Mouse (Mus musculus) left cerebral cortex, adult 11 months (tissue): ENCODE measurements around the gene Edc4.

ENCODE experiments used
- DNase-seq: peaks from one replicate; pipeline ENCODE4 v3.0.0; 2022; ENCODE audit warnings: low spot score

Edc4 gene

GRCm38 (mm10) chr8:105874301-105874700, 6.4 kb upstream of the Edc4 start:
- DNase-seq = no peak

DNA sequence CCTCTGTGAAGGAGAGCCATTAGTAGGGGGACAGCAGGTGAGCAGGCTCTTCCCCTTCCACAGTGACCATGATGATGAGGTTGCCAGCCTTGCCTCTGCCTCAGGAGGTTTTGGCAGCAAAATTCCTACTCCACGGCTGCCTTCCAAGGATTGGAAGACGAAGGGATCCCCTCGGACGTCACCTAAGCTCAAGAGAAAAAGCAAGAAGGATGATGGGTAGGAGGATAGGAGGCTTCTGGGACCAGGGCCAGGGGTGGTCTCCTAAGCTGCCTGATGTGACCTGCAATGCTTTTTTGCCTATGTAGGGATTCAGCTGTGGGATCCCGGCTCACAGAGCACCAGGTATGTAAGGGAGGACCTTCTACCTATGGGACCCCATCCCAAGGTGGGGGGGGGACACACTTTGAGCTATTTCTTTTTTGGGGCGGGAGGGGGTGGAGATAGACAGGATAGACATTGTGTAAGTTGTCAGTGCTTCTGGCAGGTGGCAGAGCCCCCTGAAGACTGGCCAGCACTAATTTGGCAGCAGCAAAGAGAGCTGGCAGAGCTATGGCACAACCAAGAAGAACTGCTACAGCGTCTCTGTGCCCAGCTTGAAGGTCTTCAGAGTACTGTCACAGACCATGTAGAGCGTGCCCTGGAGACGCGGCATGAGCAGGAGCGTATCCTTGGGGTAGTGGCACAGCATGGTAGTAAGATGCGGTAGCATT, 9.2 kb downstream of the Edc4 start:
- DNase-seq = no peak

- no peak for DNase-seq
Observed at GRCm38 (mm10) chr8:105890870-105891269, 10.2 kb downstream of the Edc4 start.

- DNase-seq = no peak
Observed at GRCm38 (mm10) chr8:105892432-105892831, 11.8 kb downstream of the Edc4 start.

DNA sequence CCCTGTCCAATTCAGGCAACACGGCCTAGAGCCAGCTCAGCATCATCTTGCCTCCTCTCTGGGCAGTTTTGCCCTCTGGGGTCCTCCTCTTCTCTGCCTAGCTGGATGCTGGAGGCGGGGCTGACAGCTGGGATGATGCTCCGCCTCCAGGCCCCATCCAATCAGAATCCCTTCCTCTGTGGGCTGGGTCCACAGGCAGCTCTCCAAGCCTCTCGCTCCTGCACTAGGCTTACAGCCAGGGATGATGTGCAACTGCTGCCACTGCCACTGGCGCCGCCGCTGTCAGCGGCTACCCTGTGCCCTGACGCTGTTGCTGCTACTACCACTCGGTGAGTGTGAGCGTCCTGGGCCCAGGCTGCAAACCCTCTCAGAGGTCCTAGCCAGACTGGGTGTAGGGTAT, 12.7 kb downstream of the Edc4 start, which contains the start of gene Nrn1l:
Gene Nrn1l (plus strand): TSS at position 229 of the 400 bp plus-strand sequence.
- DNase-seq = peak; percentile 83

GRCm38 (mm10) chr8:105897801-105898480, 17.3 kb downstream of the Edc4 start:
- DNase-seq = no peak

DNA sequence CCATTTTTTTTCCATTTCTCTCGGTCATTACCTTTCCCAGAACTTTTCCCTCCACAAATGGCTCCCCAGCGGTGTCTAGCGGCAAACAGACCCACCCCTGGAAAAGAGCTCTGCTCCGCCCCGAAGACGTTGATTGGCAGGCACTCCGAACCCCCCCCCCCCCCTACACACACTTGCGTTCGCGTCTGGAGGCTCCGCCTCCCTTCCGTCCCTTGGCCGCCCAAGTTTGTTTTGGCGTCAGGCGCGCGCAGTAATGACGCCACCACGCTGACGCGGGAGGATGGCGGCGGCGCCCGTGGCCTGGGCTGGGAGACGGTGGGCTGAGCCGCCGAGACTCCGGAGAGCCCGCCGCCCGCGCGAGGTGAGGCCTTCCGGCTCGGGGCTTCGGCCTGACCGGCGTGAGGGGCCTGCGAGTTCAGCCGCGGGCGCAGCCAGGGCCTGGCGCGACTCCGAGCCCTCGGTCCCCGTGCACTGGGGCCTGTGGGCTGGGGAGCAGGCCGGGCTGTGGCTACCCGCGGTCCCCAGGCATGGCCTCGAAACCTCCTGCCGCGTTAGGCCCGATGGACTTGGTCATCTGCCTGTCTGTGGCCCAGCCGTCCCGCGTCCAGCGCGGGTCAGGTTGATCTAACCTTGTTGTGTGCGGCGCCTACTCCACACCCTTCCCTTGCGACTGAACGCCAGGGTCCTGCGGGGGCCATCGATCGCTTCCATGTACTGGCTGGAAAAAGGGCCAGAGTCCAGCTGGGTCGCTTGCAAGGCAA, 19.7 kb downstream of the Edc4 start, which contains the start of gene Pskh1:
Gene Pskh1 (plus strand): TSS at position 262 of the 761 bp plus-strand sequence.
- DNase-seq = peak; percentile 82

DNA sequence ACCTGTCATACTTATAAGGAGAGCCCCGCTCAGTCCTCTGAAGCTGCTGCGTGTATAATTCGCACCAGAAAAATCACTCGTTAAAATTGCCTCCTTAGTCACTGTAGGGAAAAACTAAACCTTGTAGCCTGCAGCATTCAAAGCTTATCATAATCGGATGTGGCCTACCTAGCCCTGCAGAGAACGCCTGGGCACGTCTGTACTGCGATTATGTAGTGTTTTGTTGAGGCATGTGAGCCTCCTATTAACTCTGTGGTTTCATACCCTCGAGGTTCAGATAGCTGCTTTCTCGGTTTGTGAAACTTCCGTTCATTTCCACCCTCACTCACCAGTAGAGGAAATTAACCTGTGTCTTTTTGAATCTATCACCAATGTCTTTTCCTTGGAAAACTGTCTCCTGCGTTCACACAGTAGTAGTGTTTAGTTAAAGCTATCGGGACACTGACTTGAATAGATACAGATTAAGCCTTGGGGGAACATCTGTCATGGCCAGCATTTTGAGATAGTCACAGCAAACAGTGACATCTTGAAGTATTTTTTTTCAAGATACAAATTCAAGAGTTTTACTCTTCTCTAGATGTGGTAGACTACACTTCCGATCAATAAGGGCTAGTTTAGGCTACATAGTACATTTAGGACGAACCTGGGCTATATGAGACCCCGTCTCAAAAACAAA, 20.4 kb downstream of the Edc4 start:
- DNase-seq = no peak

GRCm38 (mm10) chr8:105919390-105919789, 38.7 kb downstream of the Edc4 start:
- no peak for DNase-seq

DNA sequence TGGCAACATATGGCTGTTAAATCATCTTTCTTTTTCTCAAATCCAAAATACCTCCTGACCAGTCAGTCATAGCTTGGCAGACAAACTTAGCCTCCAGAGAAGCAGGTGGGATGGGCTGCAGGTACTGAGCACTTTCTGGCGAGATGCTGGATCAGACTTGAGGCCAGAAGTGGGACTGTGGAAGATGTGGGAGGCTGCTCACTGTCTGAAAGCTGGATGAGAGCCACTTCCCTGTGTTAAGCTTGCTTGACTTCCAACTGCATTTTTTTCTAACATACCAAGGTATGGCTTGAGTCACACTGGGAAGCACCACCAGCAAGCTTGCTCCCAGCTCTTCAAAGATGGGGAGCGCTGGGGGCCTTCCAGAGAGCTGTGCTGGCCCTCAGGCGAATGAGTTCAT, 44.4 kb downstream of the Edc4 start:
- DNase-seq = no peak

GRCm38 (mm10) chr8:105930602-105931001, 49.9 kb downstream of the Edc4 start:
- peak; percentile 56 for DNase-seq

DNA sequence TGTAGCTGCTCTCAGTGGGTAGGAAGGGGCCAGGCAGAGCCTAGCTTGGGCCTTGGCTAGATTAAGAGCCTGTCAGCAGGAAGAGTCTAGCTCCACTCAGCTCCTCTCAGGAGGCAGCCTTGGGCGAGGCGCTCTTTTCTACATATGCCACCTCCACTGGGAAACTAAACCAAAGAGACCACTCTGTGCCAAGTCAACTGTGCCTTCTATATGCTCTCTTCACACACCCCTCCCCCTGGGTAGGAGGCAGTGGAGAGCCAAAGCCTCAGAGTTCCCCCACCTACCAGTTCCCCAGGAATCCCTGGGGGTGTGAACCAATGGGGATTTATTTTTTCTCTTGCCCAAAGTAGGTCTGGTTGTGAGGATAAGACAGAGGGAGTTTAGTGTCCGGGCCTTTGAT, 50.6 kb downstream of the Edc4 start:
- no peak for DNase-seq

GRCm38 (mm10) chr8:105932525-105932924, 51.8 kb downstream of the Edc4 start:
- no peak for DNase-seq

GRCm38 (mm10) chr8:105933762-105934161, 53.1 kb downstream of the Edc4 start, which contains the start of gene Ctrl:
Gene Ctrl, minus strand, starts transcription at chr8:105933862.
- no peak for DNase-seq

DNA sequence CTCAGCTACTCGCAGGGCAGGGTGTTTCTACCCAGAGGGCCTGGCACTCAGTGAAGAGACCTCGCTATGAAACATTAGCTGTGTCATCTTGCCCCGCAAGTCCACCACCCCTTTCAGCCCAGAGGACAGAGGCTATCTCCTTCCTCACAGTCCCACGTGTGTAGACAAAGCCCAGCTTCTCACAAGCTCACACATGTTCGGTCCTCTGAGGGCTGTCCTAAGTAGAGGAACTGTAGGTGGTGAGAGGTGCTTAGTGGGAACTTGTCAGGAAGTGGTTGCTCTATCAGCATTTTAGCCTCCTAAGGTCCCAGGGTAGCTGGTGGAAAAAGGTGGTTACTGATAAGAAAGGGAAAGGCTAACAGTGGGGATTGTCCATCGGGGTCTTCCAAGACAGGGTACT, 54.4 kb downstream of the Edc4 start:
- no peak for DNase-seq

DNA sequence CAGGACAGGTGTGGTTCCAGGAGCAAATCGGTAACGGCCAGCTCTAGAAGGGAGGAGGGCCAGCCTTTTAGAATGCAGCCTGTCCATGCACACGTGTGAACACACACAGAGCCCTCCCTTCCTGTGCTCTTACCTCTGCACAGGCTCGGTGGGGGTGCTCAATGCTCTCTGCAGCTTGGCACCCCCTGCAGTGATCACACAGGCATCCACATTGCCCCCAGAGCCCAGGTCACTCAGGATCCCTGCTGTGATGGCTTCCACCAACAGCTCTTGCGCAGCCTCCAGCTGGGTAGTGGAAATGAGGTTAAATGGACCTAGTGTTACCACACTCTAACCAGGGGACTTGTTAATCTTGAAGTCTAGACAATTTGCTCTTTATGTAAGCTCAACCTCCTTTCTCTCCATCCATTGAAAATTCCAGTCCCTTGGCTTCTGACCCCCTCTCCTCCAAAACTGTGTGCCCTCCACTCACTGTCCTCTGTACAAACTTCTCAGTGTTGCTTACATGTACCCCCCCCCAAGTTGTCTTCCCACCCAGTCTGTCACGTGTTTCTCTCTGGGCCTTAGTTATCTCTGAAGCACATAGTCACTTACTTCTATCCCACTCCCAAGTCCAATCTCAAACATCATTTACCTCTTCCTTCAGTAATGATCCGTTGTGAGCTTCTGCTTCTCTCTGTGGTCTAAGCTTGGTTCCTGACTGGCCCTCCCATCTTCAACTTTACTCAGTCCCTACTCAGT, 55.4 kb downstream of the Edc4 start:
- DNase-seq = no peak

DNA sequence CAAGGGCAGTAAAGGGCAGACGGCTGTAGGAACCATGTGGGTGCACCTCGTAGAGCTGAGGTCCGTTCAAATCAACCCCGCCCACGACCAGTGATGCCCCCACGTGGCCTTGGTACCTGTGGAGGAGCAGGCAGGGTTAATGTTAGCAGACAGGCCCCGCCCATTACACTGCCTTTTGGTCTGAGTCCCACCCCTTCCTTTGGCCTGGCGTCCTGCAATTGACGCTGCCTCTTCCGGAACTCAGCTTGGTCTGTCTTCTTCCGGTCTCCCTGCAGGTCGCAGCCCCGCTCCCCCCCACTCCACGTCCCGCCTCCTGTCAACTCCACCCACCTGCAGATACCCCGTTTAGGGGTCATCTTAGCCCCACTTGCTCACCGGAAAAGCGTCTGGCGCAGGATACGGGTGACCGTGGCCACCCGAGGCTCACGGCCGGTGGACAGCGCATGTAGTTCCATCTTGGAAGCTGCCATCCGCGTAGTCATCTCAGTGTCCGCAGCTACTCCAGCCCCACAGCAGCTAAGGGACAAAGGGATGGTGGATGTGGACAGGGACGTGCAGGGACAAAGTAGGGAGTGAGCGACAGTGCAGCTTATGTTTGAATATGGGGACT, 56.3 kb downstream of the Edc4 start:
- peak; percentile 86 for DNase-seq

DNA sequence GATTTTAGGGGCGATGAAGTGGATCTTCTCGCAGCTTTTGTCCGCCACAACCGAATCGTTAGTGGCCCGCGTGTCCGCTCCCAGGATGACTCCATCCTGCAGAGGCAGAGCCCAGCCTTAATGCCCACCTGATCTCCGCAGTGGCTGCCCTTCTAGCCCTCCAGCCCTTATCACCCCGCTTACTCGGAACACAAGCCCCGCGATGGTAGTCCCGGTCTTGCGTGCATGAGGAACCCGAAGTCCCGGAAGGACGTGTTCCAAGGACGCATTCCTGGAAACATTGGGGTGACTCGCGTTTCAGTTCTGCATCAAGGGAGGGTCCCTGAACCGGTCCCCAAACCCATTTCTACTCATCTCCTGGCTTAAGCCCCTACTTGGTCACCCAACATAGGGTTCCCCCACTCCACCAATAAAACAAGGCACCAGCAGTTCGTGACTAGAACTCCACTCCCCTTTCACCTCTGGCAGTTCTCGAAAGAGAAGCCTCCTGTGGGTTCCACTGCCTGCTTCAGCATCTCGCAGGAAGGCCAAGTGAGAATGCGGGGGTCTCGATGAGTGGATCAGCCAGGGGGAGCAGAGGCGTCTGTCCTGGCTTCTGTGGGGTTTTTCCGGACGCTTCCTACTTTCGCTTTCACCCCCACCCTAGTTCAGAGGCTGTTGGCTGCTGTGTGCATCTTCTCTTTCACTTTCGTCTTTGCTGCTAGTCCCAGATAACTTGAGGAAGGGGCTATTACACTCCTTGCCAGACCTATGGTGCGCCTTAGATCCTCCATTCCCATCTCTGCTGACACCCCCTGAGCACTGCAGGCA, 57.0 kb downstream of the Edc4 start:
- no peak for DNase-seq

DNA sequence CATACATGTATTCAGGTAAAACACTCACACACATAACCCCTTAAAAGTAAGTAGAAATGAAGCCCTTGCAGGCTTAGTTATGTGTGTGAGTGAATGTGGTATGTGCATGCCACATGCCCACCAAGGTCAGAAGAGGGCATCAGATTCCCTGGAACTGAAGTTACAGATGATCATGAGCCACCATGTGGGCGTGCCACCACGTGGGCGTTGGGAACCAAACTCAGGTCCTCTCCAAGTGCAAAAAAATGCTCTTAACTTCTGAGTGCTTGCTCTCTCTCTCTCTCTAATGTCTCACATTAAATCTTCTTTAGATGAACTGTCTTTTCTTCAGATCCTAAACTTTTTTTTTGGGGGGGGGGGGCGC, 57.6 kb downstream of the Edc4 start, which contains the start of gene Psmb10:
Gene Psmb10 (minus strand): TSS at position 139 of the 364 bp plus-strand sequence.
- DNase-seq = no peak

- DNase-seq = no peak
Observed at GRCm38 (mm10) chr8:105942026-105942425, 61.3 kb downstream of the Edc4 start.
